Mouse (Mus musculus): ENCODE measurements around the gene Art2b.

DNA sequence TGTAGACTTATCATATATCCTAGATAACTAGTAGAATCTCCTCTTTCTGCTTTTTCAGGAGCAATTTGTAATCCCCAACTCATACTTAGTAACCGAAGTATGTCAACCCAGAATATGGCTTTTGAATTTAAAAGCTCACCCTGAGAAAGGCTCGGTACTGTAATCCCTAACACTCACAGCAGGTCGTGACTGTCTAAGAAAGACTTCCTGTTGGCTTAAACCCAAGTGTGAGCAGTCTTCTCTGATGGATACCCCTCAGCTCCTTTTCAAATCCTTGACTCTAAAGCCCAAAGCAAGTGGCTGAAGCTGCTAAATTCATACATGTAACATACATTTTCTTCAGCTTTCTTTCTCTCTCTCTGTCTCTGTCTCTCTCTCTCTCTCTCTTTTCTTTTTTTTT, 11.0 kb downstream of the Art2b start:
- no peak for TF ChIP-seq CTCF (IDR thresholded peaks at IDR 0.05; ENCODE audit: extremely low read depth, insufficient read length, insufficient replicate concordance, low read depth, low read length)
- no peak for TF ChIP-seq POLR2A (IDR thresholded peaks at IDR 0.05; ENCODE audit: low read depth, low read length)
